Mouse (Mus musculus): ENCODE results near the gene Cox7b2.

GRCm38 (mm10) chr5:71593745-71594255 is 45.8 kb upstream of the Cox7b2 start:
- TF ChIP-seq POLR2A (IDR thresholded peaks at IDR 0.05; ENCODE audit: borderline replicate concordance, insufficient read depth, low read length), result no peak
- TF ChIP-seq CTCF (IDR thresholded peaks at IDR 0.05; ENCODE audit: borderline replicate concordance, insufficient read depth, low read depth, low read length), result no peak
